Mouse (Mus musculus) lung, embryonic 15.5 days (tissue): Measurements from ENCODE around the gene Hsf2bp. TPM values are rescaled to one million over a fixed set of nuclear protein-coding genes. Genes with fewer than 3 reads are reported as not detected.

Experiments
- ATAC-seq: fragments of 200-750 bp; cut with Nextera tagmentation; 2 replicates; pipeline ENCODE4 v1.8.0; 2017; ENCODE audit warnings: moderate number of reproducible peaks, borderline replicate concordance; ENCODE audit not compliant: low FRiP score, low TSS enrichment; ENCODE audit errors: extremely low read depth
- H3K27ac ChIP-seq: fragments of 300-500 bp; sonication (generic); 2 replicates; pipeline ENCODE4 v1.5.1; 2015; ENCODE audit warnings: moderate library complexity, mild to moderate bottlenecking, inconsistent platforms
- H3K27me3 ChIP-seq: fragments of 300-500 bp; sonication (generic); 2 replicates; pipeline ENCODE4 v1.6.1; 2015; ENCODE audit warnings: inconsistent platforms
- H3K36me3 ChIP-seq: fragments of 300-500 bp; sonication (generic); 2 replicates; pipeline ENCODE4 v1.6.1; 2015; ENCODE audit warnings: inconsistent platforms
- H3K4me1 ChIP-seq: fragments of 300-500 bp; sonication (generic); 2 replicates; pipeline ENCODE4 v1.6.1; 2015; ENCODE audit warnings: inconsistent platforms
- H3K4me2 ChIP-seq: fragments of 300-500 bp; sonication (generic); 2 replicates; pipeline ENCODE4 v1.6.1; 2015; ENCODE audit warnings: inconsistent platforms, mild to moderate bottlenecking, moderate library complexity
- H3K4me3 ChIP-seq: fragments of 300-500 bp; sonication (generic); 2 replicates; pipeline ENCODE4 v1.5.1; 2015; ENCODE audit warnings: mild to moderate bottlenecking, inconsistent platforms
- H3K9ac ChIP-seq: fragments of 300-500 bp; sonication (generic); 2 replicates; pipeline ENCODE4 v1.6.1; 2015; ENCODE audit warnings: inconsistent platforms
- H3K9me3 ChIP-seq: fragments of 300-500 bp; sonication (generic); 2 replicates; pipeline ENCODE4 v1.6.1; 2016; ENCODE audit warnings: inconsistent platforms
- WGBS: fragments of 180-500 bp; shearing (Covaris S2); methylation state at CpG from one replicate; pipeline ENCODE4 v1.1.7; 2015; 5-methylcytosine and 5-hydroxymethylcytosine counted together
- polyA plus RNA-seq: library from polyadenylated mRNA; unstranded; fragments of >200 nt; fragmentation: Nextera tagmentation; extraction: Ambion mirVana; gene quantifications from 2 replicates; pipeline ENCODE4 v1.2.1, GENCODE M21; 2015

Gene Hsf2bp
- polyA plus RNA-seq, 1 experiment from 2014 or later: 0.55 TPM

DNA sequence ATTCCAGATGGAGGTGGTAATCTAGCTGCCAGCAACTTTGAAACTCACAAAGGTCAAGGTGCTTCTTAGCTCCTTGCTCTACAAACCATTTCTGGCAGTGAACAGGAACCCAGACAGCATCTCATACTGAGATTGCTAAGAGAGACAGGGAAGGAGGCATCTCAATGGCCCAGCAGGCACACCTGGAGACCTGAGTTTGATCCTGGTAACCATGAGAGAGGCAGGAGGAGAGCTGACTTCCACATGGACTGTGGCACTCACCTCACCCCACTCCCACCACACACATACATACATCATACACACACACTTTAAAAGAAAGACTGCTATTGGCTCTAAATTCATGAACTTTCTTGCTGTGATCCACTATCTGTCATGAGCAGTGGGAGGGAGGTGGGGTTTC is 59.0 kb downstream of the Hsf2bp start:
- no peaks in the 10 kb centered on the region for H3K9me3 ChIP-seq
- H3K4me2 ChIP-seq: no peak overlapping the region
- H3K4me1 ChIP-seq: peaks cover 10% of the 10 kb centered on the region
- no peak overlapping the region for H3K27ac ChIP-seq
- ATAC-seq: no peak
- no peak overlapping the region for H3K9ac ChIP-seq
- no peaks in the 10 kb centered on the region for H3K27me3 ChIP-seq
- H3K36me3 ChIP-seq: no peaks in the 10 kb centered on the region
- H3K4me3 ChIP-seq: no peak overlapping the region

GRCm38 (mm10) chr17:31976501-31976900 is 59.6 kb downstream of the Hsf2bp start:
- H3K9me3 ChIP-seq: no peaks in the 10 kb centered on the region
- 75% methylated on average over 6 of the region's 6 CpGs for WGBS
- H3K27me3 ChIP-seq: no peaks in the 10 kb centered on the region
- no peak overlapping the region for H3K4me2 ChIP-seq
- no peaks in the 10 kb centered on the region for H3K36me3 ChIP-seq
- peaks cover 4% of the 10 kb centered on the region for H3K4me1 ChIP-seq
- no peak overlapping the region for H3K27ac ChIP-seq
- no peak overlapping the region for H3K9ac ChIP-seq
- no peak for ATAC-seq
- H3K4me3 ChIP-seq: no peak overlapping the region

DNA sequence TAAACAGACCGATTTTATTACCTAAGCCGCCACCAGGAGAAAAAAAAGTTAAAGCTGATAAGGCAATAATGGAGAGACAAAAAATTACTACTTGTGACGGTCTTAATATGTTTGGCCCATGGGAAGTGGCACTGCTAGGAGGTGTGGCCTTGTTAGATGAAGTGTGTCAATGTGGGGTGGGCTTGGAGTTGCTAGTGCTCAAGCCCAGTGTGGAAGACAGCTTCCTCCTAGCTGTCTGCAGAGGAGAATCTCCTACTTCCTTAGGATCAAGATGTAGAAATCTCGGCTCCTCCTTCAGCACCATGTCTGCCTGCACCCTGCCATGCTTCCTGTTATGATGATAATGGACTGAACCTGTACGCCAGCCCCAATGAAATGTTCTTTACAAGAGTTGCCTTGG is 61.5 kb downstream of the Hsf2bp start:
- Histone ChIP-seq H3K27me3 (no peaks in the 10 kb centered on the region), H3K9ac (no peak overlapping the region), H3K4me3 (no peak overlapping the region), H3K27ac (no peak overlapping the region), H3K9me3 (no peaks in the 10 kb centered on the region), H3K4me1 (peaks cover 2% of the 10 kb centered on the region; the same call in 1 of the 2 replicates), H3K36me3 (no peaks in the 10 kb centered on the region), H3K4me2 (no peak overlapping the region)
- ATAC-seq: 0 out of 2 replicates have a peak, but pooled peaks have one; percentile 46
- WGBS: 43% methylated on average over 5 of the region's 5 CpGs

GRCm38 (mm10) chr17:31973664-31974230 is 62.4 kb downstream of the Hsf2bp start:
- no peaks in the 10 kb centered on the region for H3K9me3 ChIP-seq
- no peak for ATAC-seq
- no peaks in the 10 kb centered on the region for H3K36me3 ChIP-seq
- WGBS: 56% methylated on average over 7 of the region's 7 CpGs
- no peak overlapping the region for H3K4me2 ChIP-seq
- H3K27me3 ChIP-seq: no peaks in the 10 kb centered on the region
- H3K27ac ChIP-seq: no peak overlapping the region
- peaks cover 2% of the 10 kb centered on the region; the same call in 1 of the 2 replicates for H3K4me1 ChIP-seq
- H3K9ac ChIP-seq: no peak overlapping the region
- H3K4me3 ChIP-seq: no peak overlapping the region

- Histone ChIP-seq H3K9ac (no peak overlapping the region), H3K27ac (no peak overlapping the region), H3K4me3 (no peak overlapping the region), H3K27me3 (no peaks in the 10 kb centered on the region), H3K4me2 (no peak overlapping the region), H3K9me3 (no peaks in the 10 kb centered on the region), H3K36me3 (no peaks in the 10 kb centered on the region), H3K4me1 (peaks cover 2% of the 10 kb centered on the region; the same call in 1 of the 2 replicates)
- ATAC-seq: no peak
- WGBS: 92% methylated on average over 2 of the region's 2 CpGs
Observed at GRCm38 (mm10) chr17:31970890-31971289, 65.3 kb downstream of the Hsf2bp start.

GRCm38 (mm10) chr17:31968801-31969200 is 67.3 kb downstream of the Hsf2bp start:
- no peak overlapping the region for H3K27ac ChIP-seq
- no peaks in the 10 kb centered on the region for H3K27me3 ChIP-seq
- ATAC-seq: no peak
- peaks cover 7% of the 10 kb centered on the region for H3K4me1 ChIP-seq
- H3K36me3 ChIP-seq: no peaks in the 10 kb centered on the region
- WGBS: 72% methylated on average over 1 of the region's 1 CpGs
- no peak overlapping the region for H3K4me2 ChIP-seq
- no peak overlapping the region for H3K9ac ChIP-seq
- no peaks in the 10 kb centered on the region for H3K9me3 ChIP-seq
- no peak overlapping the region for H3K4me3 ChIP-seq

DNA sequence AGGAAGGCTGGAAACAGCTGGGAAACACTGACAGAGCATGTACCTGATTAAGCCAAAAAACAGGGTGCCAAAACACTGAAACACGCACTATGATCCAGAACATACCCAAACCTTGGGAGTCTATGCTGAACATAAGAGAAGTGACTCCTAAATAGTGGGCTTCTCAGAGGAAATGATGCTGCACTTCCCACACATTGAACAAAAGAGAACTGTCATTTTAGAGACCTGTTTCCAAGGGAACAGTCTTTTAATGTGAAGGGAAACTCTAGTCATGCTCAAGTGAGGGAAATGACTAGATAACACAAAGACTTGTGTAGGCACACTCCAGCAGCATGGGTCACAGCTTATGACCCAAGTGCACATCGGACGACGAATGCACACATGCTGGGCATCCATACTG is 68.8 kb downstream of the Hsf2bp start:
- peaks cover 7% of the 10 kb centered on the region for H3K4me1 ChIP-seq
- no peak for ATAC-seq
- H3K4me2 ChIP-seq: no peak overlapping the region
- 58% methylated on average over 4 of the region's 4 CpGs for WGBS
- no peaks in the 10 kb centered on the region for H3K36me3 ChIP-seq
- H3K27me3 ChIP-seq: no peaks in the 10 kb centered on the region
- no peak overlapping the region for H3K27ac ChIP-seq
- H3K4me3 ChIP-seq: no peak overlapping the region
- no peak overlapping the region for H3K9ac ChIP-seq
- H3K9me3 ChIP-seq: no peaks in the 10 kb centered on the region

GRCm38 (mm10) chr17:31966566-31966965 is 69.6 kb downstream of the Hsf2bp start:
- Histone ChIP-seq H3K4me3 (no peak overlapping the region), H3K27ac (no peak overlapping the region), H3K9me3 (no peaks in the 10 kb centered on the region), H3K9ac (no peak overlapping the region), H3K4me2 (no peak overlapping the region), H3K27me3 (no peaks in the 10 kb centered on the region), H3K4me1 (peaks cover 7% of the 10 kb centered on the region), H3K36me3 (no peaks in the 10 kb centered on the region)
- ATAC-seq: no peak
- 100% methylated on average over 1 of the region's 1 CpGs for WGBS

DNA sequence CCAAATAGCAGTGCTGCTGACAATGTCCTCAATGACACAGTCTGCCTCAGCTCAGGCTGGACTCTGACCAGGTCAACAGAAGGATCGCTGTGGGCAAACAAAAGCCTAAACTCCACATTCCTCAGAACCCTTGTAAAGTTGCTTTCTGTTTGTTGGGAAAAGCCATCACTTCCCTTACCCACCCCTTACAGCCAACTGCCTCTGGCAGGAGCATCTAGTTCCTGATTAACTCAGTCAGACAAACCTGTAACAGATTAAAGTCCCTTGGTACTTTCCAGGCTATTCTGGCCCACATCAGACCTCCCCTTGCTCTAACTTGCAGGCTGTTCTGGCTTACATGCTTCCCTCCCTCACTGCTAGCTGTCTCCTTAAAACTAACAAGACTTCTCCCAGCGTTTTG is 70.5 kb downstream of the Hsf2bp start:
- Histone ChIP-seq H3K27ac (peak overlapping the region; percentile 3; the same call in 1 of the 2 replicates), H3K9ac (no peak overlapping the region)
- 17% methylated on average over 2 of the region's 2 CpGs for WGBS

GRCm38 (mm10) chr17:31962930-31963329 is 73.2 kb downstream of the Hsf2bp start:
- no peak overlapping the region for H3K4me2 ChIP-seq
- 77% methylated on average over 4 of the region's 4 CpGs for WGBS
- no peaks in the 10 kb centered on the region for H3K9me3 ChIP-seq
- peaks cover 7% of the 10 kb centered on the region for H3K4me1 ChIP-seq
- H3K36me3 ChIP-seq: no peaks in the 10 kb centered on the region
- no peak overlapping the region for H3K4me3 ChIP-seq
- no peaks in the 10 kb centered on the region for H3K27me3 ChIP-seq
- ATAC-seq: no peak
- H3K27ac ChIP-seq: no peak overlapping the region
- H3K9ac ChIP-seq: no peak overlapping the region

More for the DNA sequence above, 70.5 kb downstream of the Hsf2bp start:
- Histone ChIP-seq H3K4me2 (no peak overlapping the region), H3K4me1 (peaks cover 7% of the 10 kb centered on the region), H3K9me3 (no peaks in the 10 kb centered on the region), H3K27me3 (no peaks in the 10 kb centered on the region), H3K36me3 (no peaks in the 10 kb centered on the region), H3K4me3 (no peak overlapping the region)
- ATAC-seq: no peak

DNA sequence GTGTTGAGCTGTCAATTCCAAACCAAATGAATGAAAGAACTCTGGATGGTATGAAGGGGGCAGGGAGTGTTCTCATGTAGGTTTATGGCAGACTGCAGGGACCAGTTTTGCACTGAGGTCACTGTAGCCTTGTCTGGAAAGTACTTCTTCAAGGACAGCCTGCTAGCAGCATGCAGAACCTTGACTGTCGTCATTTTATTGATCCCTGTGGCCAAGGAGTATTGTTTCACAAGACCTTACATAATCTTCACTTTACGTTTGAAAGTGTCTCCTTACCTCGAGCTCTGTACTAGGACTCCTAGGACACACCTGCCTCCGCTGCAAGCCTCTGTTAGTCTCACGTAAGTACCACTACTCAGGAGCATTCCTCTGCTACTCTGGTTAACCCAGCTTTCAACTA is 73.9 kb downstream of the Hsf2bp start:
- Histone ChIP-seq H3K9ac (no peak overlapping the region), H3K4me1 (peaks cover 7% of the 10 kb centered on the region), H3K27me3 (no peaks in the 10 kb centered on the region), H3K4me3 (no peak overlapping the region), H3K4me2 (no peak overlapping the region), H3K36me3 (no peaks in the 10 kb centered on the region), H3K9me3 (no peaks in the 10 kb centered on the region), H3K27ac (no peak overlapping the region)
- no peak for ATAC-seq
- WGBS: 87% methylated on average over 5 of the region's 5 CpGs

GRCm38 (mm10) chr17:31954551-31955140 is 81.5 kb downstream of the Hsf2bp start:
- WGBS: 87% methylated on average over 9 of the region's 9 CpGs
- ATAC-seq: no peak

More at GRCm38 (mm10) chr17:31954551-31955140, 81.5 kb downstream of the Hsf2bp start:
- Histone ChIP-seq H3K9ac (no peak overlapping the region), H3K4me3 (no peak overlapping the region), H3K36me3 (no peaks in the 10 kb centered on the region), H3K27ac (no peak overlapping the region), H3K4me2 (no peak overlapping the region), H3K4me1 (no peaks in the 10 kb centered on the region), H3K9me3 (no peaks in the 10 kb centered on the region), H3K27me3 (no peaks in the 10 kb centered on the region)
